In the genomic region with DNA sequence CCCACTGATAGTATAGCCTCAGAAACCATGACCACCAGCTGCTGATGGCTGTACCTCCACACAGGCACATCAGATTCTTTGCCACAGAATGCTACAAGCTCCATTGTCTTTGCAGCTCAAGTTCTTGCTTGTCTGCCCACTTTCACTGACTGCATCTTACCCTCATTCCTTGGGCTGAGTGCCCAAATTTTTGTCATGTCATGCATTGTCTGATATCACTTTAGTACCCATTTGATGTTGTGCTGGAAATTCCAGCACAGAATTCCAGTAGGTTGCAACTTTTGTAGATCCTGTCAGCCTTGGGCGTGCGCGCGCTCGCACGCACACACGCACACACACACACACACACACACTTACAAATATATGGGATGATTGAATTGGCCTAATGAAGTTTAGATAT, we compare ENCODE assay signal across 19 mouse cellular contexts. TPM values are rescaled to one million over a fixed set of nuclear protein-coding genes. Genes with fewer than 3 reads are reported as not detected.
DNase-seq lines count a peak whose midpoint lies in the region; ATAC-seq lines count a peak whose summit lies in the region.
"Had no signal": no experiment of that assay in that cellular context is flagged by ENCODE, and none has a peak within 500 bp of the region (broad histone marks: within the 10 kb centered on the region; RNA-seq: fewer than 3 reads in every experiment).

No protein-coding gene starts in this region.

- H3K4me2 ChIP-seq in embryonic facial prominence, embryonic 14.5 days (ENCODE audit: low read depth, low read length), result no peak overlapping the region
- H3K4me2 ChIP-seq: embryonic facial prominence, embryonic 13.5 days; forebrain, embryonic 12.5 days had no signal

- H3K27ac ChIP-seq in embryonic facial prominence, embryonic 14.5 days (replicated peaks; ENCODE audit: low read depth, low read length), result no peak overlapping the region
- H3K27ac ChIP-seq in embryonic facial prominence, embryonic 10.5 days (replicated peaks), result no peak overlapping the region
- no peak overlapping the region for H3K27ac ChIP-seq in forebrain, embryonic 10.5 days
- H3K27ac ChIP-seq: embryonic facial prominence, embryonic 13.5 days; forebrain, embryonic 12.5 days had no signal

- H3K9ac ChIP-seq in embryonic facial prominence, embryonic 14.5 days (ENCODE audit: low read depth, low read length), result no peak overlapping the region
- H3K9ac ChIP-seq: embryonic facial prominence, embryonic 13.5 days; forebrain, embryonic 12.5 days had no signal

- DNase-seq in embryonic facial prominence, embryonic 14.5 days (ENCODE audit: low spot score), result peak; percentile 33
- DNase-seq in embryonic facial prominence, embryonic 10.5 days (ENCODE audit: low spot score), result no peak
- peak; percentile 87 for DNase-seq in Muller cell, postnatal 12 days (ENCODE audit: inconsistent ontology term)
- no peak for DNase-seq in kidney, postnatal 25 days
- no peak for DNase-seq in forebrain, embryonic 10.5 days (ENCODE audit: extremely low spot score, low spot score)
- DNase-seq: adrenal gland, adult 8-10 months; adrenal gland, postnatal 14 days; adrenal gland, postnatal 36 days; cerebellum, adult 11-12 months; cerebellum, adult 2 months; cerebellum, adult 9-10 months; cerebellum, postnatal 10 days; cerebellum, postnatal 25 days had no signal

- H3K4me3 ChIP-seq in embryonic facial prominence, embryonic 14.5 days (ENCODE audit: low read depth, low read length), result no peak overlapping the region
- no peak overlapping the region for H3K4me3 ChIP-seq in embryonic facial prominence, embryonic 10.5 days
- H3K4me3 ChIP-seq in forebrain, embryonic 10.5 days, result no peak overlapping the region
- H3K4me3 ChIP-seq: embryonic facial prominence, embryonic 13.5 days; forebrain, embryonic 12.5 days had no signal

- peaks cover 10% of the 10 kb centered on the region for H3K4me1 ChIP-seq in embryonic facial prominence, embryonic 14.5 days (ENCODE audit: control insufficient read depth, insufficient read depth, low read length)
- peaks cover 15% of the 10 kb centered on the region for H3K4me1 ChIP-seq in embryonic facial prominence, embryonic 10.5 days
- H3K4me1 ChIP-seq in forebrain, embryonic 10.5 days, result peaks cover 21% of the 10 kb centered on the region

- H3K27me3 ChIP-seq in embryonic facial prominence, embryonic 14.5 days (replicated peaks; ENCODE audit: control insufficient read depth, insufficient read depth, low read length), result no peaks in the 10 kb centered on the region
- H3K27me3 ChIP-seq in embryonic facial prominence, embryonic 10.5 days (replicated peaks; ENCODE audit: low read depth, poor library complexity, severe bottlenecking), result no peaks in the 10 kb centered on the region
- H3K27me3 ChIP-seq in forebrain, embryonic 10.5 days (ENCODE audit: poor library complexity, severe bottlenecking), result no peaks in the 10 kb centered on the region
- H3K27me3 ChIP-seq: embryonic facial prominence, embryonic 13.5 days; forebrain, embryonic 12.5 days; Patski had no signal

- no peak for ATAC-seq in embryonic facial prominence, embryonic 14.5 days (ENCODE audit: low read depth)
- ATAC-seq: activated CD4-positive, CD25-positive, alpha-beta regulatory T cell, adult 4 months; forebrain, embryonic 14.5 days; forebrain, embryonic 16.5 days; Patski had no signal

- WGBS in embryonic facial prominence, embryonic 14.5 days, result 94% methylated on average over 7 of the region's 7 CpGs
- WGBS in embryonic facial prominence, embryonic 10.5 days, result 98% methylated on average over 7 of the region's 7 CpGs
- 98% methylated on average over 7 of the region's 7 CpGs for WGBS in forebrain, embryonic 10.5 days

- no peaks in the 10 kb centered on the region for H3K9me3 ChIP-seq in embryonic facial prominence, embryonic 14.5 days (ENCODE audit: control insufficient read depth, low read length)
- H3K9me3 ChIP-seq in embryonic facial prominence, embryonic 10.5 days, result no peaks in the 10 kb centered on the region
- H3K9me3 ChIP-seq in forebrain, embryonic 10.5 days, result no peaks in the 10 kb centered on the region
- H3K9me3 ChIP-seq: embryonic facial prominence, embryonic 13.5 days; forebrain, embryonic 12.5 days had no signal

- H3K36me3 ChIP-seq in embryonic facial prominence, embryonic 14.5 days (ENCODE audit: control insufficient read depth, insufficient read depth, low read length), result peaks cover 42% of the 10 kb centered on the region
- peaks cover 41% of the 10 kb centered on the region for H3K36me3 ChIP-seq in embryonic facial prominence, embryonic 10.5 days (replicated peaks)
- H3K36me3 ChIP-seq in forebrain, embryonic 10.5 days (replicated peaks), result peaks cover 42% of the 10 kb centered on the region

RNA-seq across cellular contexts. Expression of gene Sptan1, which starts 4.1 kb away (rescaled TPM):
- polyA plus RNA-seq in embryonic facial prominence, embryonic 14.5 days (2014; fragmentation: Nextera tagmentation; extraction: Ambion mirVana), result 149 and 159 TPM in 2 replicates
- polyA plus RNA-seq in embryonic facial prominence, embryonic 10.5 days (2016; fragmentation: Nextera tagmentation; extraction: Ambion mirVana), result 92.9 and 95.8 TPM in 2 replicates
- polyA plus RNA-seq in forebrain, embryonic 10.5 days (2016; fragmentation: Nextera tagmentation; extraction: Ambion mirVana), result 85.9 and 90.3 TPM in 2 replicates

RNA-seq across cellular contexts. Expression of gene Gle1, which starts 26.0 kb away (rescaled TPM):
- 44.1 and 54.0 TPM in 2 replicates for polyA plus RNA-seq in embryonic facial prominence, embryonic 14.5 days (2014; fragmentation: Nextera tagmentation; extraction: Ambion mirVana)
- polyA plus RNA-seq in embryonic facial prominence, embryonic 10.5 days (2016; fragmentation: Nextera tagmentation; extraction: Ambion mirVana), result 78.1 and 79.6 TPM in 2 replicates
- polyA plus RNA-seq in forebrain, embryonic 10.5 days (2016; fragmentation: Nextera tagmentation; extraction: Ambion mirVana), result 74.9 and 77.4 TPM in 2 replicates

Comparison
In these comparisons a context has a peak if more than half of its experiments do, and no peak if none do; other contexts are left out.
1. DNase-seq: peak in embryonic facial prominence, embryonic 14.5 days (single experiment) and Muller cell, postnatal 12 days (single experiment); none in embryonic facial prominence, embryonic 10.5 days (single experiment), kidney, postnatal 25 days (0 of 2) and forebrain, embryonic 10.5 days (single experiment).